Mouse (Mus musculus) adrenal gland, adult (tissue): ENCODE measurements around the gene Itpkb.
A peak's percentile ranks its signal among the peaks of the same experiment; 100 is the strongest.

ENCODE experiments used
- DNase-seq, 2 experiments: peaks; one replicate each; pipeline ENCODE4 v3.0.0; 2022 to 2023; ENCODE audit warnings: low spot score in 1 of 2; ENCODE audit not compliant: inconsistent age in 2 of 2

Gene Itpkb

DNA sequence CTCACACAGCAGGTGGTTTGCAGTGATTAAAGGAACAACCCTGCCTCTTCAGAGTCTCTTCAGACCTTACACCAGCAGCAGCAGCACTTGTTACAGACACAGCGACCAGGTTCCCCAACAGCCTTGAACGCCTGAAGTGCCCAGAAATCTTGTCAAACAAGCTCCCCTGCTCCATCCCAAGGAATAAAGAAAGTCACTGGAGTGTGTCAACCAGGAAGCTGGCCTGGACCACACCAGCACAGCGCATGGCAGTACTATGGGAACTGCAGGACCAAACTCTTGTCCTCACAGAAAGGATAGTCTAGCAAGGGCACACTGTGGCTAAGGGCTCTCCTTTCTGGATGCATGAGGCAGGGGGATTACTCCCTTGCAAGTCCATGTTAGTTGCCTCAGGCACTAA, 114.1 kb downstream of the Itpkb start:
- no peak for DNase-seq

DNA sequence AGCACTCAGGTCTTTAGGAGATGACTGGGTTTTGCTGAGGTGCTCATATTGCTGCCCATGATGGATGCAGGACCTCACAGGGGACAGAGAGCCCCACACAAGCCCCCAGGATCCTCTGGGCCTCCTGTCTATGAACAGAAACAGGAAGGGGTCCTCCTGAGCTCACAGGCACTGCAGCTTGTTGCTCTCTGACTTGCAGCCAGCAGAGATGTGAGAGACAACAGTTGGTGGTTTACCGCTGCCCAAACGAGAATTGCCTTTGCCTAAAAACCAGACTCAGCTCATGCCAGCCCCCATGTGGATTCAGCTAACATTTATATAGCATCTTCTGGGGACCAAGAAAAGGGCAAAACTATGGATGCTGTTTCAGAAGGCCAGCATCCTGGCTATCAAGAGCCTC, 119.4 kb downstream of the Itpkb start:
- DNase-seq, result no peak

DNA sequence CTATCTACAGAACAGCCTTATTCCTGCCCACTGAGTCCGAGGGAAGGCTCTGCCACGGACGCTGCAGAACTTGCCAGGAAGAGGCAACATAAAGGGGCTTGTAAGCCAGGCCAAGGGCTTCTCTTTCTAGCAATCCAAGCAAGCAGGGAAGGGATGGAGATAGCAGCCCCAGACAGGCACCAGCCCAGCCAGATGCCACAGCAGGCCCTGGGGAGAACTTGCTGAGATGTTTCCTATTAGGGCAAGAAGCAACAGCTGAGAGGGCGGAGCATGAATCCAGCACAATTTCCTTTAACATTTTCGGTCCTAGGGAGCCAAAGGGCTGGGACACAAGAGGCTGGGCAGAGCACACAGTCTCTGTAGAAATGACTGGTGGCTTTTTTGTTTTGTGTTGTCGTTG, 128.0 kb downstream of the Itpkb start:
- no peak for DNase-seq

DNA sequence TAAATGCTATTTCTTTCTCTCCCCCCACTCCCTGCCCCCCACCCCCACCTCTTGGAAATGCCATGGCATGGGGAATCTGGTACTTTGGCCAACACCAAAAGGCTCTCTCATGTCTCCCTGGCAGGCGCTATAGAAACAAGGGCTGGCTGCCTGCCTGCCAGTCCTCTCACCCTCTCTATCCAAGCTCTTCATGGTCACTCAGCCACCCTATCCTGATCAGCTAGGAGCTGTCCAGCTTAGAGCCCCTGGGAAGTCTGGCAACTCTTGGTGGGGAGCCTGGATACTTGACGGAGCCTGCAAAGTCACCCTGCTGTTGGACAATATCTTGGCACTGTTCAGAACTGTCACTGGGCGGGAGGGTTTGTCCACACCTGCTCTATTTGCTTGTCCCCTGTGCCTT, 128.4 kb downstream of the Itpkb start:
- DNase-seq, result no peak

DNA sequence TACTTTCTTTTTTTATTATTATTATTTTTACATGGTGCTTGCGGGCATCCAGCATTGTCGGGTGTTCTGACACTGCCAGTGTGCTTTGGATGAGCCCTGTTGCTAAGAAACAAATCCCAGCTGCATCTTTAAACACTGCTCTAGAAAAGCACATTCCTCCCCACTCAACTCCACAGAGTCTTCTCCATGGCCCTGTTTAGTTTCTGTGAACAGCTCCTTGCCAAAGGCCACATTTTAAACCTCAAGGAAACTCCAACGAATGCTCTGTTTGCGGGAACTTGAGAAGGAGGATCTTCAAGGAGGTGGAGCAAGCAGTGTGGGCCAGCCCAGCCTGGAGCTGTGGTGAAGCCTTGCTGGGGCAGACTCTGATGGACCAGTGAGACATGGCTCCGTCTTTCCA, 130.4 kb downstream of the Itpkb start:
- no peak for DNase-seq

DNA sequence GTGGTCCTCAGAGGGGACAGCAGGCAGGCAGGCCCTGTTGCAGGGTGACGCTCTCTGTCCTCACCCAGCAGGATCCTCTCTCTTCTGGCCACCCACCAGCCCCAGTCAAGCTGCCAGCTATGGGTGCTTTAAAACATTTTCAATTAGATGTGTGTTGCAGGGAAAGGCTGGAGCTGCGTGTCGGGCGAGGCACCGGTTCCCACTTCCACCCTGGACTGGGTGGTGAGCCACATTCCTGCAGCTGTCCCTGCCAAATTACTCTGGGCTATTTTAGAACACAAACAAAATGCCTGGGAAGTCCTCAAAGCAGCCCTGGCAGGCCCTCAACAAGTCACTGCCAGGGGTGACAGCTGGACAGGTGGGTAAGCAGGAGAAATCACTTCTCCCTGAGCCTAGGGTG, 132.1 kb downstream of the Itpkb start:
- no peak for DNase-seq

DNA sequence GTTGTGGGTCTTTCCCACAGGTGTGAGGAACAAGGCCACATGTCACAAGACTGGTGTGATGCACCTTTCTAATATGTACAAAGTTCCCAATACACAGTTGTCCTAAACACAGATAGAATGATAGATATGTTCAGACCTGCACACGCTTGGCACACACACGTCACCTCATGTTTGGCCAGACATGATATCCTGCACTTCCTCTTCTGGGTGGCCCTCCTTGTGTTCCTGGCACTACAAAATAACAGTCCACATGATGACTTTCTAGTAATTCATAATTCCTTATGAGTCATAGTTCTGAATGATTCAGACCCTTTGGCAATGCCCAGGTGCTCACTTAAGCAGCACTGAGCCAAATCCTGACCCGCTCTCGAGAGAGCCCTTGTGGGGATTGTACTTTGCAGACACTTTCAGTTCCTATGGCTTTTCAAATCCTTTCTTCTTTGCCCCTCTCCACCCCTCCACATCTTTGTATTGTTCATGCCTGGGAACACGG, 132.7 kb downstream of the Itpkb start:
- DNase-seq, result peak in 1 of 2 experiments; percentile 35

DNA sequence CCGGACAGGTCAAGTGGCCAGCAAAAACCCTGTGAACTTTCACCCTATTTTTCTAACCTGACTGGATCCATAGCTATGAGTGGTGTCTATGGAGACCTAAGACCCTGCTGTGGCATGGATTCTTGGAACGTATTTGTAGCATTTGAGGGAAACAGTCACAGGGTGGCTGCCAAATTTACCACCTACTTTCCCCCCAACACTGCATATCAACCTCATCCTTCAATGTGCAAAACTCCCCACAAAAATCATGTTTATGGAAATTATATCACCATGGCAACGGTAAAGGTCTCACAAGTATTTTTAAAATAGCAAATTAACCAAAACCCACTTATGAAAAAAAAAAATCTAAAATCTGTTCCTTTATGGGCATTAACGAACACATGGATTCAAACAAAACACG, 134.1 kb downstream of the Itpkb start:
- no peak for DNase-seq

DNA sequence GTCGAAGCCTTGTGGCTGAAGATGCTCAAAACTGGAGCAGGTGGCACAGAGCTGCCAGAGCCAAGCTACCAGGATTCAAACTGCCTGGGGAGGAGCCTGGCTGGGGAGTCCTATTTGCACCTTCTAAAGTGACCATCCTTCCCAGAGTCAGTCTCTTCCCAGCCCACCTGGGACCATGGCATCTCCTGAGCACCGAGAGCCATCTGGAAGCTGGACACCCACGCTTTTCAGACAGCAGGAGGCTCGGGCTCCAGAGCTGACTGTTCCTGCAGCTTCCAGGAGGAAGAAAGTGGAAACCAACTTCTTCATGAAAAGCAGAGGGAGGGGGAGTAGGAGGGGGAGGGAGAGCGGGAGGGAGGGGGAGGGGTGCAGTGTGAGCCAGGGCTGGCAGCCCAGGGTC, 135.3 kb downstream of the Itpkb start:
- DNase-seq, result no peak

DNA sequence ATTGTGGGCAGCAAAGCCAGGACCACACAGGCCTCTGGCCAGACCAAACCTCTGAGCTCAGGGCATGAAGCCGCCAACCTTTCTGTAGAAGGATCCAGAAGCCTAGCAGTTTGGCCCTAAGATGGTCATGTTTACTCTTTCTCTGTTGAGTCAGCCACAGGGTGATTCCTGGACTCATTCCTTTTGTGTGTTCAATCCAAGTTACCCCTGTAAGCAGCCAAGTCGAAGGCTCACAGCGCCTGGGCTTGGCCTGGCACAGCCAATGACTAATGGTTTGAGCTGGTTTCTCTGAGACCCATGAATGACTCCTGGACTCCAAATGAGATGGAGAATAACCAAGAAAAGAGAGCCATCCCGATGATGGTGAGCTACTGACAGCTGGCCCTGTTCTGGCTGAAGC, 137.7 kb downstream of the Itpkb start:
- no peak for DNase-seq

DNA sequence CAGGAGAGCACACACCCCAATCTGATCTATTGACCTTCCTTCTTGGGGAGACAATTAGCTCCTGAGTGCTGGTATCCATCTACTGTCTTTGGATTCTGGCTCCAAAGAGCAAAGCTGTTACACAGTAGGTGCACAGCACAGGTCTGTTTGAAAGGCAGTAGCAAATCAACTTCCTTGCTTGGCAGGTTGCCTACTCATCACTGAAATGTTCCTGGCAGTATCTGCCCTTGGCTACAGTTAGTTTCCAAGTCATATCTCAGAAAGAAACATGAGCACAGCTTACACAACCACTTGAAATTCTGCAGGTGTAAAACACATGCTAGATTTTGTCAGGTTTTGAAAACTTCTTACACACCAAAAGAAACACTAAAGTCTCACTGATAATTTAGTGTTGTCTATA, 143.3 kb downstream of the Itpkb start:
- DNase-seq, result peak; percentile 18 to 72
